Mouse (Mus musculus): Measurements from ENCODE around the gene Gmeb2.

- TF ChIP-seq CTCF (IDR thresholded peaks at IDR 0.05; ENCODE audit: low read depth, low read length) (no peak), EP300 (IDR thresholded peaks at IDR 0.05; ENCODE audit: insufficient read depth, low read depth, low read length) (no peak)
Measured at GRCm38 (mm10) chr2:181239261-181239660, 48.6 kb downstream of the Gmeb2 start.
